Mouse (Mus musculus) spleen, postnatal 14 days (tissue): ENCODE measurements around the gene D930007J09Rik.

Source experiments
- DNase-seq, 2 experiments: peaks; one replicate each; pipeline ENCODE4 v3.0.0; 2021 to 2022; ENCODE audit warnings: low spot score in 2 of 2

The D930007J09Rik gene

DNA sequence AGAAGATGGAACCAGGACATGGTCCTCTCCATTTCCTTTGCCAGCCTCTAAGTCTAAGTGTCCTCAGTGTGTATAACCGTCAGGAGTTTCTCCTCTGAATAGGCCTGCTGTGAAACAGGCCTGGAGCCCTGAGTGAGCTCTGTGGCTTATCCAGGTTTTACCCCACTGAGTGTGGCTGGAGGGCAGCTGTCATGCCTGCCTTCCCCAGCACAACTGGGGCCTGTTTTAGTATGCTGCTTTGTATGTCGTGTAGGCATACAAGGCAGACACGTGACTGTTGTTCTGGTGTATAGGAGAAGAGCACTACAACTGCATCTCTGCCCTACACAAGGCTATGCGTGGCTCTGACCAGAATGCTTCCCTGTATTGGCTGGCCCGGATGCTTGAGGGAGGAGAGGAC lies 17.3 kb upstream of the D930007J09Rik start:
- DNase-seq: no peak

DNA sequence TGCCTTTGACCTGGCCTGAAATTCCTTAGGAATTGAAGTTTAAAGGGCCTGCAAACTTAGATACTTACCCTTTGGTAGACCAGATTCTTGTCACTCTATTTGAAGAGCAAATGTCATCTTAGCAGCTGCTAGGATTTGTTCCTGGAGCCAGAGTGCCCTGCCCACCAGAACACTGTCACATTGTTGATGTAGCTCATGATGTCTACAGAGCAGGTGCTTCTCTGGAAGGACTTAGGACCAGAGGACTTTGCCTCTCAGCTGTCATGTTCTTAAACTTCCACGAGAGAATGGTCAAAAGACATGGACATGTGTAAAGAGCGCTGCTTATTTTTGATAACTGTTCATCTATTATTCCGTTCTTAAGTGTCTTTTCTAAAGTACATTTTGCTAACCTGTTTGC lies 16.6 kb upstream of the D930007J09Rik start:
- DNase-seq: no peak

DNA sequence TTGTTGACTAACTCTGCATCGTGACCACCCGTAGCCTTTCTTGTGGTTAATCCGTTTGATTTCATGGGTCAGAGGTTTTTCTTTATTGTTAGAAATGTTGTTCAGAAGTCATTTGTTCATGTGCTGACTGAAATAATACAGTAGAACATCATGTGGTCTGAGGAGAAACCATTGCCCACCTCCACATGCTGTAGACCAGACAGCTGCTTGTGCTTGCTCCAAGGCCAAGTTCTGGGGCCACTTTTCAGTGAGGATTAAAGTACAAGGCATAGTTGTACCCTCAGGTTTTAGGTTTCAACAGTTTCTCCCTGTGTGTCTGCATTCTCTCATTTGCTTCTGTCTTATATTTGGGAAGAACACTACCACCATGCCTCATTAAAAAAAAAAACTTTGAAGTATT lies 5.0 kb upstream of the D930007J09Rik start:
- DNase-seq: no peak

DNA sequence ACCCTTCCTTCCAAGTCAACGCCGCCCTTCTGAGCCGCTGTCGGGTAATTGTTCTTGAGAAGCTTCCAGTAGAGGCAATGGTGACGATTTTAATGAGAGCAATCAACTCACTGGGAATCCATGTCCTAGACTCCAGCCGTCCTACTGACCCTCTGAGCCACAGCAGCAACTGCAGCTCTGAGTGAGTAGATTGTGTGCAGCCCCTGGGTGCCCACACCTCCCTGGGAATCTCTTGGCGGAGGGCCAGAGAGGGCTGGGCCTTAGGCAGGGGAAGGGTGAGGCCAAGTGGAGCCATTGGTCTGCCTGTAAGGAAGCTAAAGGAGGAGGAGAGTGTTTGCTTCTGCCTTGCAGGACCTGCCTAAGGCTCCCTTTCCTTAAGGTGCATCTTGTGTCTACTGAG lies 4.2 kb upstream of the D930007J09Rik start:
- no peak for DNase-seq

DNA sequence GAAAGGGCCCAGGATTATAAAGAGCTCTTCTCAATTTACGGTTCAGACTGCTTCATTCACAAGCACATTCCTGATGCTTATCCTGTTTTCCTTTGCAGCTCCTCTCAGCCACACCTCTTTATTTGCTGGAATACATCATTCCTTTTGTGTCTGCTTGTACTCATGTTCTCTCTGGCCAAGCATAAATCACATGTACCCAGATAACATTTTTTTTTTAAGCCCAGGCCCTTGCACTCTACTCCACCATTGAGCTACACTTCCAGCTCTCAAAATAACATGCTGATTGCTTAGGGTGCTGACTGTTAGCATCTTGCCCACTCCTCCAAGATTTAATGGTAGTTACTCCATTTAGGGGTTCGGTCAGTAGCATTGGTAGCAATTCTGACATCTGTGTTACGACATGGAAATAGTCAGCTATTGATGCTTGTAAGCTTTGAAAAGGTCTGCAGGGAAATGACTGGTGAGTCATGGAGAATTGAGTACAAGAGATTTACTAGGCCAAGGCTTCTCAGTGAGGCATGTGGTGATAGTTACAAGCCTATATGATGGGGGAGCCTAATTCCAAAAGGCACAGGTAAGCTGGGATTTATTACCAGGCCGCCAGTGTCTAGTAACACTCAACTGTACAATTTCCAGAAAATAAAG lies 1.2 kb upstream of the D930007J09Rik start:
- no peak for DNase-seq

DNA sequence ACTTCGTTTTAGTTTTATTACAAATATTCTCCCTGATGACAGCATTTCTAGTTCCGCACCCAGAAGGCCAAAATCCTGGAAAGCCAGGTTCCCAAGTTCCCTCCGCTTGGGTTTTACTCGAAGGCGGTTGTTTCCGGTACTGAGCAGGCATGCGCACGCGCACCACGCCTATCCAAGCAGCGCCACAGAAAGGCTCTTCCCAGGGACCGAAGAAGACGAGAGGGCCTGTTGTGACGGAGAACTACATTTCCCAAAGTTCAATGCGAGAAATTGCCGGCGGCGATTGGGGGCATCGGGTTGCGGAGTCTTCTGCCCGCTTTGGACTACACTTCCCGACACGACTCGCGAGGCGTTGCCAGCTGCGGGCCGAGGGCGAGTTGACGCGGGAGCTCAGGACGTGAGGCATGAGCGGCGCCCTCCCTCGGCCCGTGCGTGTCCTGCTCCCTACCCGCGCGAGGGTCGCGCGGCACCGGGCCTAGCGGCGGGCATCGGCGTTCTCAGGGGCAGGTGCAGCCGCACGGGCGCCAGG lies 892 bp downstream of the D930007J09Rik start, which contains the start of gene Wrnip1:
Wrnip1 (plus strand) TSS at position 346 of the 529 bp plus-strand sequence.
- DNase-seq: peak; percentile 80 to 87

DNA sequence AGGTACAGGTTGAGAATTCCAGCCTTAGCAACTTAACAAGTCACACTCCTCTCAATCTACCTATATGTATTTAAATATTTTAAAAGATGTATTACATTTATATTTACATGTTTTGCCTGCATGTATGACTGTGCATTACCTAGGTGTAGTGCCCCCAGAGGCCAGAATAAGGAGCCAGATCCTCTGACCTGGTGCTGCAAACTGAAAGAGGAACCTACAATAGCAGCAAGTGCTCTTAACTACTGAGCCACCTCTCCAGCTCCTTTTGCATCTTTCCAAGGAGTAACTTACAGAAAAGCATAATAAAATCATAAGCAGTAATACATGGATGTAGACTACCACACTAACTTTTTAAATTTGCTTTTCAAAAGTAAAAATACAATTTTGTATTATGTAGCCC lies 1.8 kb downstream of the D930007J09Rik start:
- peak in 1 of 2 experiments; percentile 28 for DNase-seq

DNA sequence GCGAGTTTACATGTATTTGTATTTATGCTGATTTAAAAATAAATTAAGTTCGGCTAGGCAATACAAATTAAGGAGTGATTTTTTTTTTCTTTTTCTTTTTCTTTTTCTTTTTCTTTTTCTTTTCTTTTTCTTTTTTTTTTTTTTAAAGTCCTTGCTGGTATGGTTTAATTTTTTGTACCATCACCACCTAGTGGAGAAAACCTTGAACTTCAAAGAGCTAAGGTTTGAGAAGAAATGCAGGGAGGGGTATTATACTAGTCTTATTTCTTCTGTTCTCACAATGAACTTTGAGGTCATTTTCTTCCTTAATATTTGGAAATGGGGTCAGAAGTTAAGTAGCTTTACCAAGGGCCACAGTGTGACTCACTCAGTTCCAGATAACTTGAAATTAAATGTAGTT lies 3.5 kb downstream of the D930007J09Rik start:
- no peak for DNase-seq

DNA sequence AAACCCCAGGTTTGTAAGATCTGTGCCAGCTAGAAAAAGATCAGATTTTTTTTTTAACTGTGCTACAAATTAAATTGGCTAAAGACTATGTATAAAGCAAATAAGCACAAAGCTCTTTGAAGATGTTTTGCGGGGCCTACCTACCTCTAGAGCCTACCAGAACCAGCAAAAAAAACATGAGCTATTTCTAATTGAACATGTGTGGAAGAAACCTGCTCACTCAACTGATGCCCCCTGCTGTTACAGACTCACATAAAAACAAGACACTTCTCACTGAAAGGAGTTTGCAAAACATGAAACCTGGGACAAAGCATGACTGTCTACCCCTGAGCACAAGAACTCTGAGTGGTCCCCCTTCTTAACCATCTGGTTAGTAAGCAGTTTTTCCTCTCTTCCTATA lies 5.6 kb downstream of the D930007J09Rik start:
- DNase-seq: no peak

DNA sequence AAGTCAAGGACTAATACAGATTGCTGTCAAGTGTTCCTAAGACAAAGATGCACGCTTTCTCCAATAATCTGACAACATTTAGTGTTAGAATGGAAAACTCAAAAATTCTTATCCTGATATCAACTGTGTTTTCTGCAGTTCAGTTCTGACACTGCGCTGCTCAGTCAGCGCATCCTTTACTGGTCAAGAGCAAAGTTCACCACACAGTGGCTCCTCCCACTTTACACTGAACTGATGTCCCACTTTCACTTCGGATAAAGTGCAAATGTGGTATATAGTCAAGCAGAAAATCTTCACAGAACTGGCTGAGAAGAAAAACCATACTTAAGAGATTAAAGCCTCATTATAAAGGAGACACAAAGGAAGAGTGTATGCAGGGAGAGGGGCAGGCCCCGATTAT lies 7.5 kb downstream of the D930007J09Rik start:
- no peak for DNase-seq

DNA sequence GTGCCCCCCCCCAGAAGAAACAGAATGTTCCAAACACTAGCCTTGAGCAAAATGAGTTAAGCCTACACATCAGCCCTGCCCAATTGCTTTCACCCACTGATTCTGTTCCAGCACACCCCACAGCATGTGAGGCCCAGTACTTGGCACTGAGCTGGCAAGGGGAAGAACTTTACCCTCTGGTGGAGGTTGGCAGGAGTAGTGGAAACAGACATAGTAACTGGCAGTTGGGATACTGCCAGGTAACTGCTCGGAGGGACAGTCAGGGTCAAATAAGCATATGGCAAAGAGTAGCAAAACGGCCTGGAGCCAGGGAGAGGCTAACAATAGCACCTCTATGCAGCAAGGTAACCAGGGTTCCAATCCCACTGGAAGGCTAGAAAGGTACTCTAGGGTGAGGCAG lies 8.0 kb downstream of the D930007J09Rik start:
- no peak for DNase-seq

DNA sequence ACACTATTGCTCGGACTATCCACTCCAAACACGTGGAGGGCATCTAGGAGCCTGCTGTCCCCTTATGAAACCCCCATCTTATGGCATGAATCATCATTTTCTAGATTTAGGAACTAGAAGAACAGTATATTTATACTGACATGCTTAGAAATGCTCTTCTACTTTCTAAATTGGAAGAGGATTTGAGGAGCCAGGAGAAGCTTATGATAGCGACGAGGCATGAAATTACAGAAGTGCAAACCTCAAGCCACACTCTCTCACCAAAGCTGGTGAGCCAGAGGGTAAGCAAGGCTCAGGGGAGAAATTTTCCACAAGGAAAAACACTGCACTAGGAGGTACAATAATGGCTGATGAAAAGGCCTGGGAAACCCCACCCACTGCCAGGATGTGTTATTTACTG lies 12.9 kb downstream of the D930007J09Rik start:
- no peak for DNase-seq

DNA sequence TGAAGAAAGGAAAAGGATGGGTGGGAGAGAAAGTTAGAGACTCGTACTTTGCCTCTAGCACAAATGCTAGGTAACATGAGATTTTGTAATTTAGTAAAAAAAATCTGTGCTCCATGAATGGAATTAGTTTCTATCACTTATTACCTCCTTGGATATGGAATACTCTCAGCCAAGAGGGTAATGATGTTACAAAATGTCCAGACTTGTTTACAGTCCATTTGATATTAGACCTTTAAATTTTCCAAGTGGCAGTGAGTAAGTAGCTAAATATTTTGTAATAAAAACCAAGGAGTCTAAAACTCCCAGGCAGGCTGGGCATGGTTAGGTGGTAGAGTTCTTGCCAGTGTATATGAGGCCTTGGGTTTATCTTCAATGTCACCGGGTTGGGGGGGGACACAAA lies 15.1 kb downstream of the D930007J09Rik start:
- no peak for DNase-seq

DNA sequence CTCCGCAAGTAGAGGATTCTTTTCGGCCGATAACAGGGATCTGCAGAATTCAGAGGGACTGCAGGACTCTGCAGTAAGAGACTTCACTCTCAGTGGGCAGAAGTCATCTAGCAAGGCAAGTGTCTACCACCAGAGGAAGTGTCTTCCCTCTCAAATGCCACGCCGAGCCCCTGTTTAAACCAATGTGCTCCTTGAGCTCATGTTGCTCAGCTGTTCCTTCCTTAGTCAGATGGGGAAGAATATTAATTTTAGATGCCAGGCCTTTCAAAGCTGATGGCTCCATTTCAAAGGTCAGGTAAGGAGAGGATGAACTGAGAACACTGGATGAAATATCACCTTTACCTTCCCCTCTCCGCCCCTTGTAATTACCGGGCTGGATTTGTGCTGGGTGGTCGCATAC lies 18.8 kb downstream of the D930007J09Rik start, which contains the start of gene Mylk4:
Mylk4 (minus strand) TSS at position 139 of the 400 bp plus-strand sequence.
- no peak for DNase-seq

DNA sequence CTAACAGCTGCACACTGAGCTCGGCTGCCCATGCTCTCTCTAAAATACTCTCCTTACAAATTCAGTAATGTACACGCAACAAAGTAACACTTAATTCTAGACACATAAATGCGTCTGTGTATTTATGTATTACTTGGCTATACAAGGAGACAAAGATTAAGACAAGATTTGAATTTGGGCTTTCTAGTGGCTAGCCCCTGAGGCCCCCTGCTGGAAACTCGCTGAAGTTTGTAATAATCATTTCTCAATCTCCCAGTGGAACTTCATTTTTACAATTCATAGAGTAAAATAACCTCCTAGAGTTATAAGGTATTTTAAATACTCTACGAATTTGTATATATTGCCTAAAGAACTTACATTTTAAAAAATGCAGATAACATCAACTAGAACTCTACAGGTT lies 19.6 kb downstream of the D930007J09Rik start:
- no peak for DNase-seq

DNA sequence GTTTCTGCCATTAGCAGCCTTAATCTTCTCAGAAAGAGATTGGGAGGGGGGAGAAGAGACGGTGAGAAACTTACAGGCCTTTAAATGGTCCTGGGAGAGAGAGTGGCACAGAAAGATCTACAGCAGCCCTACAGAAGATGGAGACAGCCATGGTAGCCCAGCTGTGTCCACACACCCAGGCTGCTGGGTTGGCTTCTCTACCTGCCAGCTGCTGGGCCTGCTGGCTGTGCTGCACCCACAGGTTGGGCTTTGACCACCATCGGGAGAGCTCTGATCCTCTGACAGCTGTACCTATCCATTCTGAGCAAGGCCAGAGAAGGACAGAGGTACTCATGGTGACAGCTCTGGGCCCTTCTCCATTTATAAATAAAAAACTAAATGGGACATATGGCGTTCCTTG lies 23.8 kb downstream of the D930007J09Rik start:
- DNase-seq: no peak

DNA sequence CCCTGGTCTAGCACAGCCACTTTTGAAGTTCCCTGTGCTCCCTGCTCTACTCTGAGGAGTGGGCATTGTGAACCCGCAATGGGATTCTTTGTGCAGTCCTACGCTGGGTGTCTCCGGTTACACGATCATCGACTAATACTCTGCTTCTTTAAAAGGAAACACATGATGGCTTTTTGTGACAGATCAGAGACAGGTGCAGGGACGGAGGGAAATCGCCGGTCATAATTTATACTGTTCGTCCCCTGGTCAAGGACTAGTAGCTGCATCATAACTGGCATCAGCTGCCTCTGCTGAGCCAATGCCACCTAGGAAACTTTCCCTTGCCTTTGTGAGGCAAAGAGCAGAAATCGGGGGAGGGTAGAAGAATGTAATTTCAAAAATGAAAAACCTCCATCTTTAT lies 26.3 kb downstream of the D930007J09Rik start:
- DNase-seq: no peak

DNA sequence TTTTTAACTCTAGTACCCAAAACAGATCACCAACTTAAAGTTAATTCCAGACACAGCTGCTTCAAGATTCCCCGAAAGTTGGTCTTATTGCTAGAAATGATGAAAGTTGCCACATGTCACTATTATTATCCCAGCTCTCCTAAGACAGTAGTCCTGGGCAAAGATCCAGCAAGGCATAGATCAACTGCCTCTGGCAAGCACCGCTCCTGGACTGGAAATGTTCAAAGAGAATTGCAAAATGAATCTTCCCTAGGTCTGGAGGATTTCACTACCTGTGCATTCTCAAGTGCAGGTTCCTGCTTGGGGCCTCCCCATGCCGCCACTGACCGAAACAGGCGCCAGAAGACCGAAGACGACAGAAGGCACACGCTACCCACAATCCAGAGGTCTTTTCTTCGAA lies 26.8 kb downstream of the D930007J09Rik start:
- no peak for DNase-seq

DNA sequence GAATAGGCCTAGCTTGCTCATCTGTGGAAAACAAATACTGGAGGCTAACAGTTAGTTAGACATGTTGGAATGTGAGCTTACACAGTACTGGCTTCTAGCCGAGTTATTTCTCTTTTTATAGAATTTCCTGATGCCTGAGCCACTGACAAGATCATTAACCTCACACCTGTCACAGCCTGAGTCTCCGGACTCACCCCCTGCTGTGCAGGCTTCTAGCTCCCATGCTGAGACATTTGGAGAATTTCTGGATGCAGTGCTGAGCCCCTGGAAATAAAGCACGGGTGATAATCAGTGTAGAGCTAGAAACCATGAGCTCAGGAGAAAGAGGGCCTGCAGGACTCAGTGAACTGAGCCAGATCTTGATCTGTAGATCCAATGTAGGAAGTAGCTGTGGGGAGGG lies 32.7 kb downstream of the D930007J09Rik start:
- no peak for DNase-seq

DNA sequence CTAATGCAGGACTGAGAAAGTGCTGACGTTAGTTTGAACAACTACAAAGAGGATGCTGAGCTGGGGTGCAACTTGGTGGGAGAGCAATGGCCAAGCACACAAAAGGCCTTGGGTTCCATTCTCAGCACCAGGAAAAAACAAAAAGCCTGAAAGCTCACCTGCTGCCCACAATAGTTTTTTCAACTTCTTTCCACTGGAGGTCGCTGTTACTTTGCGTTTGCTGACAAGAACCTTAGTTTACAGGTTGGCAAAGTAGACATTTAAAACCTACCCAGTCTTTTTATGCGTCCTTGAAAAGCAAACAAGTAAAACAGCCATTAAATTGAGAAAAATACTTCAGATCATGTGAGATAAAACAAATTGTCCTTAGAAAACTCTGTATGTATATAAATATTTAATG lies 34.5 kb downstream of the D930007J09Rik start:
- DNase-seq: no peak

DNA sequence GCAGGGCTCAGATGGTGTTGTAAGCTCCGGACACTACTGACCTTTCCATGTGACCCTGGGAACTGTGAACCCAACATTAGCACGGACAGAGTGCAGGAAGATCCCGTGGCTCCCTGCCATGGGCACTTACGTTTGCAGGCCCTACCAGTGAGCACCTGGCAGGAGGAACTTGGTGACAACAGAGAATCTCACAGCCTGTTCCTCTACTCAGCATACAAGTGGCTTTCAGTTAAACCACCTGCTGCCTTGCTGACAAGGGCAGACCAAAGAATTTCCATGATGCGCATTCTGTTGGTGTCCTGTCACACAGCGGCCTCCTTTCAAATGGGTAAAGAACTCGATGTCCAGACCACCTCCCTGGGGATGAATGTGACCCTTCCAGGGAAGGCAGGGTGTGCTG lies 38.2 kb downstream of the D930007J09Rik start:
- DNase-seq: no peak

DNA sequence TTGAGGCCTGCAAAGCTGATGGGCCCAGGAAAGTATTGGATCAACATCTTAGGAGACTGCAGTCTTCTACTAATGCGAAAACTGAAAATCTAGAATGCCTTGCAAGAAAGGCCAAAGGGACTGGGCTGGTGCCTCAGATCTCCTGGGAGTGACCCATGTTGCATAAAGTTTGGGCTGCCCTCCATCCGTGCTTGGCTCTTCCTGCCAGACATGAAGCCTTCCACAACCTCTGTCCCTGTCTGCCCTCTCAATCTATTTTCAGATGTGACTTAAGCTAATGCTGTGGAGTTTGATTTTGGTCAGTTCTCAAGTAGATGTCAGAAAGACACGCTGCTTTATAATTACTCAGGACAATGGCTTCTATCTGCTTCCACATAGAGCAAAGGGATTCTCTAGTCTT lies 39.5 kb downstream of the D930007J09Rik start:
- DNase-seq: no peak

DNA sequence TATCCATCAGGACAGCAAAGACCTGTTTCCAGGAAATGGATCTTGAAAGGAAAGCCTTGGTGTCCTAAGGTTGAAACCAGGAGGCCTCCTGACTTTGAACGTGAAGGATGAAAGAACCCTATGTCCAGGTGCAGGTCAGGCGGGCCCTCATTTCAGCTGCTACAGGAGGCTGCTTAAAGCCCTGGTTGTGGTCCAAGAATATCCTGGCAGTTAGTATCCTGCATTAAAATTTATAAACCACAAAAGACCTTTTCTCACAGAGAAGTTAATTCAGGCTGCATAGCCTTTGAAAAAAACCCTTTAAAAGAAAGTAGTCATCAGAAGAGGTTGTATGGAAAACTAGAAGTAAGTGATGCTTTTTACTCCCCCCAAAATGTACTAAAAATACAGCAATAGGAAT lies 41.9 kb downstream of the D930007J09Rik start:
- no peak for DNase-seq

DNA sequence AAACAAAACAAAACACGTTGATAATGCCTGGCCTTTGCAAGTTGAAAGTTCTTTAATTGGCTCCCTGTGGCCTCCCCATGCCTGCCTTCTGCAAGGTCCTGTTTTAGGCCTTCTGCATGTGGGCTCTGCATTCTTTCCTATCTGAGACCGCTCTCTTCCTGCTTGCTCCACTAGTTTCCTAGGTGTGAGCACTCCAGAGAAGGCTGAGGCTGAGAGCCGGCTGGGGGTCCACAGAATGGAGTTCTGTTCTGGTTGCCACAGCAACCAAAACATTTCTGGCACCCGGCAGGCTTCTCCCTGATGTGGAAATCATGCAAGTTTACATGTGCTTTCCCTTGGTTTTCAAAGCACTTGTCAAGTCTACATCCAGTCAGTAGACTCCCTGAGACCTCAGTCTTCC lies 43.6 kb downstream of the D930007J09Rik start:
- DNase-seq: no peak
